Mouse (Mus musculus) ovary, adult 18-20 months (tissue): ENCODE data around the gene Tuba4a.
"Not testable (repeated sequence)": the region's sequence is repeated elsewhere in the genome, so short reads cannot be mapped to it uniquely, and the experiment has no call there.

Experiments used
- DNase-seq: peaks from one replicate; pipeline ENCODE4 v3.0.0; 2022; ENCODE audit warnings: low spot score, mixed read lengths

Gene Tuba4a

GRCm38 (mm10) chr1:75236117-75237050 is 16.7 kb upstream of the Tuba4a start, which contains the start of gene Dnajb2:
Gene Dnajb2, plus strand, starts transcription at chr1:75236406.
- DNase-seq, result peak; percentile 84

- DNase-seq, result no peak
These were observed 14.9 kb upstream of the Tuba4a start for GRCm38 (mm10) chr1:75234606-75235005.

GRCm38 (mm10) chr1:75232489-75232888 is 12.8 kb upstream of the Tuba4a start:
- not testable (repeated sequence) for DNase-seq

GRCm38 (mm10) chr1:75231664-75232152 is 12.0 kb upstream of the Tuba4a start, which contains the start of gene A630095N17Rik:
Gene A630095N17Rik, minus strand, starts transcription at chr1:75232102.
- DNase-seq, result no peak

- DNase-seq, result no peak
These were observed 11.6 kb upstream of the Tuba4a start for GRCm38 (mm10) chr1:75231224-75231623.

DNA sequence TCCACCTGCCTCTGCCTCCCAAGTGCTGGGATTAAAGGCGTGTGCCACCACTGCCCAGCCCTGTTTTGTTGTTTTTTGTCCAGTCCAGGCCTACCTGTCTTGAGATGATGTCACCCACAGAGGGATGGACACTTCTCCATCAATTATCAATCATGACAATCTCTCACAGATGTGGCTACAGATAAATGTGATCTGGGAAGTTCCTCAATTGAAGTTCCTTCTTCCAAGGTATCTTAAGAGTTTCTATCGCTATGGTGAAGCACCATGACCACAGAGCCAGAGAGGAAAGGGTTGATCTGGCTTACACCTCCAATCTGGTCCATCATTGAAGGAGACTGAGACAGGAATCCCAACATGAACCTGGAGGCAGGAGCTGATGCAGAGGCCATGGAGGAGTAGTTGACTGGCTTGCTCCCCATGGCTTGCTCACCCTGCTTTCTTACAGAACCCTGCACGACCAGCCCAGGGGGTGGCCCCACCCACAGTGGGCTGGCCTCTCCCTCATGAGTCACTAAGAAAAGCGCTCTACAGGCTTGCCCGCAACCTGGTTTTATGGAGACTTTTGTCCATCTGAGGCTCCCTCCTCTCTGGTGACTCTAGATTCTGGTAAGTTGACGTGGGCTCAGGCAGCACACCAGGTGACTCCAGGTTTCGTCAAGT is 10.8 kb upstream of the Tuba4a start:
- no peak for DNase-seq

GRCm38 (mm10) chr1:75229158-75229557 is 9.5 kb upstream of the Tuba4a start:
- DNase-seq, result no peak

DNA sequence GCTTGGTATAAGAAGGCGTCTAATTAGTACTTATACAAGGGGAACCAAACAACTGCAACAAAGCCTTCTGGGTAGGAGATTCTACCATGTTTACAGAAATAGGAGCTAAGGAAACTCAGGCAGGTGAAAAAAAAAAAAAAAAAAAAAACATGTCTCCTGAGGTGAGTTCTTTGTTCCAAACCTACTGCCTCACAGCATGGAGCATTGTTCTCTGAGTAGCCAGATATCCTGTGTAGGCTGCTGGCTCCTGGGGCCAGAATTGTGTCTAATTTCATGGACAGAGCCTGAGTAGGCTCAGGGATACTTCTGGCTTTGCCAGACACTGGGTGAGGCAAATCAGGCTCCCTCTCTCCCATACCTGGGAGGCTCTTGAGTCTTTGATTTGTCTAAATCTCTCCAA is 8.0 kb upstream of the Tuba4a start:
- no peak for DNase-seq

GRCm38 (mm10) chr1:75226138-75226537 is 6.5 kb upstream of the Tuba4a start:
- no peak for DNase-seq

DNA sequence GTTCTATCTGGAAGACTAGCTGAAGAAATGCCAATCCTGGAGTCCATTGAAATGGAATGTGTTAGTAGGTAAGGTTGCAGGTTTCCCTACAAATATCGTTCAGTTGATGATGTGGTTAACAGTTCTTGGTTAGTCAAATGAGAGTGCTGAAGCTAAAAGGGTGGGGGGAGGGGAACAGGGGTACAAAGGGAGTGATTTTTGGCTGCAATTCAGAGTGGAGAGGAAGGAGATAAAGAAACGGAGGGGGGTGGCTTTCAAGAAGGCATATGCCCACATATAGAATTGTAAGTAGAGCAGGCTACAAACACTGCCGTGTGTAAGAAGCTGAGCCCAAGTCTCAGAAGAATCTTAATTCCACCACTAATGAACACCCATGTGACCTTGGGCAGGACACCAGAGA is 5.8 kb upstream of the Tuba4a start:
- DNase-seq, result no peak

GRCm38 (mm10) chr1:75223532-75223931 is 3.9 kb upstream of the Tuba4a start:
- DNase-seq, result no peak

- DNase-seq, result no peak
These were observed 3.3 kb upstream of the Tuba4a start for GRCm38 (mm10) chr1:75222926-75223325.

DNA sequence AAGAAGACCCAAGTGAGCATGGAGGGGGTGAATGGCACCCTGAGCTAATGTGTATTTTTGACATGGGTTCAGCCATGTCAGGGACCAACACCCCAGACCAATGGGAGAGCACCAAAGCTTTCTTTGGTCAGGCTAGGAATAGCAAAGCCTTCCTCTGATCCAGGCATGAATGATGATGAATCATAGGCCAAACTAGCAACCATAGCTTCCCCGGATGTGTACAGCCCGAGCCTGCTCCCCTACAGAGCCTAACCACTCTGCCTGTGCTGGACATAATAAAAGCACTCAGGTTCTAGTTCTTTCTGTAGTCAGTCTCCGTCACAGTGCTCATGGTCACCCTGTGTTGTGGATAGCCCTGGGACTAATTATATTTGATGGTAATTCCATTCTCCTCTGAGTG is 1.9 kb upstream of the Tuba4a start:
- DNase-seq, result no peak

- peak; percentile 74 for DNase-seq
These were observed 587 bp downstream of the Tuba4a start for GRCm38 (mm10) chr1:75219078-75219477.

- no peak for DNase-seq
These were observed 1.3 kb downstream of the Tuba4a start for GRCm38 (mm10) chr1:75218227-75219001.

GRCm38 (mm10) chr1:75217893-75218226 is 1.8 kb downstream of the Tuba4a start:
- DNase-seq, result no peak

DNA sequence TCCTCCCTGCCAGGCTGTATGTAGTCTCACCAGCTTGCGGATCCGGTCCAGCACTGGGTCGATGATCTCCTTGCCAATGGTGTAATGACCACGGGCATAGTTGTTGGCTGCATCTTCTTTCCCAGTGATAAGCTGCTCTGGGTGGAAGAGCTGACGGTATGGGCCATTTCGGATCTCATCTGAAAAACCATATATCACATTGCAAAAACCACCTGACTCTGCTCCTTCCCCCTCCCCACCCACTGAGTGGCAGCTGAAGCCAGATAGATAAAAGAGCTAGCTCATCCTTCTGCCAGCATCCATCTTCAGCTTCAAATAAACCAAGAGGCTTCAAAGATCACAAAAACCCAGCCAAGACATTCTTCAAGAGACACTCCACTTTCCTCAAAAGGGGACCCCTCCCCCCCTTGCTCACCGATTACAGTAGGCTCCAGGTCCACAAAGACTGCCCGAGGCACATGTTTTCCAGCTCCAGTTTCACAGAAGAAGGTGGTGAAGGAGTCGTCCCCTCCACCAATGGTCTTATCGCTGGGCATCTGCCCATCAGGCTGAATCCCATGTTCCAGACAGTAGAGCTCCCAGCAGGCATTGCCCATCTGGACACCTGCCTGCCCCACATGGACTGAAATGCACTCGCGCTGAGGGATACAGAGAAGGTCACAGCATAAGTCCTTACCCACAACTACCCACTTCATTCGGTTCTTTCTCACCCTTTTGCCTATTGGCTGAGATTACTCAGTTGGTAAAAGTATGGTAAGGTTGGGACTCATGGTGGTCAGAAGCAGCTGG is 2.7 kb downstream of the Tuba4a start:
- DNase-seq, result no peak

DNA sequence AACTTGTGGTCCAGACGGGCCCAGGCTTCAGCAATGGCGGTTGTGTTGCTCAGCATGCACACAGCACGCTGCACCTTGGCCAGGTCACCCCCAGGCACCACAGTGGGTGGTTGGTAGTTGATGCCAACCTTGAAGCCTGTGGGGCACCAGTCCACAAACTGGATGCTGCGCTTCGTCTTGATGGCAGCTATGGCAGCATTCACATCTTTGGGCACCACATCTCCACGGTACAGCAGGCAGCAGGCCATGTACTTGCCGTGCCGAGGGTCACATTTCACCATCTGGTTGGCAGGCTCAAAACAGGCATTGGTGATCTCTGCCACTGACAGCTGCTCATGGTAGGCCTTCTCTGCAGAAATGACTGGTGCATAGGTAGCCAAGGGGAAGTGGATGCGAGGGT is 3.9 kb downstream of the Tuba4a start:
- DNase-seq, result no peak

DNA sequence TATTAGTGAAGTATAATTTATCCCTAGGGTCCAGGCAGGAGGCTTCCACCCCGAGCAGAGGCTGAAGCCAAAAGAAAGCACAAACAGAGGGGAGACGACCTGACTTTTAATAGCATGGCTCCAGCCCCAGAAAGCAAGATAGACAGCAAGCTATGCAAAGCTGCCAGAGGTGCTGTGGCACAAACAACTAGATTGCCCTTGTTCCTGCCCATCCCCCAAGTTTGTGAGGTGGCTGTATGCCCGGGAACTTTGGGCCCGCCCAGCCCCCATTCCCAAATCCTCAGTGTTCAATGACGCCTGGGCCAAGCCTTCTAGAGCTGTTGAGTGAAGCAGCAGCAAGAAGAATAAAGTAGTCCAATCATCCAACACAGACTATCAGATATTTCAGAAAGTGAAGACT is 4.8 kb downstream of the Tuba4a start:
- DNase-seq, result no peak

GRCm38 (mm10) chr1:75214442-75214841 is 5.2 kb downstream of the Tuba4a start:
- no peak for DNase-seq

- DNase-seq, result no peak
These were observed 6.6 kb downstream of the Tuba4a start for GRCm38 (mm10) chr1:75213096-75213495.

DNA sequence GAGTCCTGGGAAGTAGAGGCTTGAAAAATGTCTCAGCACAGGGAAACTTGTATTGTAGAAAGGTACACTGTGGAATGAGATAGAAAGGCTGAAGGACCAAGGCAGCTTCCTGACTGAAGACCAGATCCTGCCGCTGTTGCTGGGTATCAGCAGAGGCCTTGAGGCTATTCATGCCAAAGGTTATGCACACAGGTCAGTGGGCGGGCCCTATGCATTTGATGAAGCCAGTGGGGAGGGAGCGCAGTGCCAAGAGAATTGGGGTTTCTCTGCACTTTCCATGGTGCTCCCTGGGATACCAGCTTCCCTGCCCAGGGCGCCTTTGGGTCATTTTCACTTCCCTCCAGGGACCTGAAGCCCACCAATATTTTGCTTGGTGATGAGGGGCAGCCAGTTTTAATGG is 7.1 kb downstream of the Tuba4a start:
- no peak for DNase-seq
